Mouse (Mus musculus): ENCODE results near the gene Epb41l5. TPM values are rescaled to one million over a fixed set of nuclear protein-coding genes. Genes with fewer than 3 reads are reported as not detected.

The Epb41l5 gene
- total RNA-seq, 1 experiment from 2014 or later, result 12.9 TPM

GRCm38 (mm10) chr1:119501881-119502280, 146.9 kb downstream of the Epb41l5 start:
- DNase-seq, result no peak

GRCm38 (mm10) chr1:119499456-119499855, 149.3 kb downstream of the Epb41l5 start:
- DNase-seq, result no peak

DNA sequence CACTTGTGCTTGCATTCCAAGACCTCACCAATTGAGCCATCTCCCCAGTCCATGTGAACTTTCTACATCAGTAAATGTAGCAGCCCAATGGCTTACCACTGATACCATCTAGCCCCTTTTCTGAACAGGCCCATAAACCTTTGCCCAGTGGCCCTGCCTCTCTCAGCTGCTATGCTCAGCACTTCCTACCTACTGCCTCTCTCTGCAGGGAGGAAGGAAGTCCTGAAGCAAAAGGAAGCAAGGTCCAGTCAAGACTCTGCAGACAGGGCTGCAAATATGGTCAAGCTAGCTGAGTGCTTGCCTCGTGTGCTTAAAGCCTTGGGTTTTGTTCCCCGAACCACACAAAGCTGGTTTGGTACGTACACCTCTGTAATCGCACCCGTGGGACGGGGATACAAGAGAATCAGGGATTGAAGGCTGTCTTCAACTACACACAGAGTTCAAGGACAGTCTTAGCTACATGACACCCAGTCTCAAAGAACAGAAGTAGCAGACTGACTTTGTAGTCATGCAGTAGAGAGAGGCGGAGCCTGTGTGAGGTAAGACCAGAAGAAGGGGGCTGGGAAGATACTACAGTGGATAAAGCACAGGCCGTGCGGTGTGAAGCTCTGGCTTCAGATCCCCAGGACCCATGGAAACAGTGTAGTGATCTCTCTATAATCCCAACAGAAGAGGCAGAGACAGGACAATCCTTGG, 150.1 kb downstream of the Epb41l5 start:
- no peak for DNase-seq

DNA sequence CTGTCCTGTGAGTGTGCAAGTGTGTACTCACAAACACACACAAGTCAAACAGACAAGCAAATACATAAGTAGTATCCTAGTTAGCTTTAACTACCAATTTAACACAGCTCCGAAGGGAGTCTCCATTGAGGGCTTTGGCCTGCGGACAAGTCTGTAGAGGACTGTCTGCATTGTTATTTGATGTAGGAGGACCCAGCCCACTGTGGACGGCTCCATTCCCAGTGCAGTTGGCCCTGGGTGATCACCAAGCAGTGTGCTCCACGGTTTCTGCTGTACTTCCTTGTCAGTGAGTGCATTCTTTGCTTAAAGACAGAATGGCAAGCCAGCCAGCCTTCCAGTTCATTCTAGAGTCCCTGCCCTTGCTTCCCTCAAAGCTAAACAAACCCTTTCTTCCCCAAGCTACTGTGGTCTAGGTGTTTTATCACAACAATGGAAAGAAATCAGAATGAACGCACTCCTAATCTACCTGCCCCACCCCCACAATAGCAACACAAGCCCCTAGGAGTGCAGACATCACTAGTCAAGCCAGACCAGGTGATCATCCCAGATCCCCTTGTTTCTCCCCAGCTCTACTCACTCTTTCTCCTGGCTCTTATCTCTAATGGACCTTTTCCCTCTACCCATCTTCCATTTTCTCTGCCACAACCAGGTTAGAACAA, 151.3 kb downstream of the Epb41l5 start:
- DNase-seq, result no peak

DNA sequence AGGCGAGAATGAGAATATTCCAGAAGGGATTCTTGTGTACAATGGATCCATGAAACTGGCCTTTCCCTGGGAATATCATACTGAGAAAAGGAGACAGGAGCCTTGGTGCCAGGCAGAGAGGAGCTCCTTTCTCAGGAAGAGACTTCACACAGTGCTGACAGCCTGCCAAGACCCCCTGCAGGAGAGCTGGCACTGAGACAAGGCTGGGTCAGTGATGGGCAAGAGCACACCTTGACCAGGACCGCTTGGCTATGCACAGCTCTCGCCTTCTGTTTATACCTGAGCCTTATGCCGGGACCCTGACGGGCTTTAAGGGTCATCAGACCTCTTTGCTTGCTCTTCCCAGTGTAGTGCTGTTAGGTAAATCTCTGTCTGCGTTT, 153.4 kb downstream of the Epb41l5 start:
- DNase-seq, result no peak

Other genes starting within 250 kb of the Epb41l5 start
- gene Inhbb, start 226.8 kb downstream of the Epb41l5 start, total RNA-seq (2021), result 1.7 and 2.0 TPM in 2 replicates
- gene Ralb, start 144.2 kb downstream of the Epb41l5 start, total RNA-seq (2021), result 66.4 and 76.2 TPM in 2 replicates
- 21.6 and 30.7 TPM in 2 replicates for gene Tmem185b, start 122.8 kb downstream of the Epb41l5 start, total RNA-seq (2021)
- gene Ptpn4, start 188.6 kb upstream of the Epb41l5 start, total RNA-seq (2021), result 27.2 and 28.2 TPM in 2 replicates